Mouse (Mus musculus) embryonic facial prominence, embryonic 12.5 days (tissue): ENCODE data around the gene Marveld1. TPM values are rescaled to one million over a fixed set of nuclear protein-coding genes. Genes with fewer than 3 reads are reported as not detected.

ENCODE experiments used
- ATAC-seq: fragments of 200-750 bp; cut with Nextera tagmentation; 2 replicates; pipeline ENCODE4 v1.8.0; 2017; ENCODE audit not compliant: insufficient number of reproducible peaks, insufficient read depth, low FRiP score, low TSS enrichment
- H3K27ac ChIP-seq: fragments of 300-500 bp; sonication (generic); 2 replicates; pipeline ENCODE4 v1.5.1; 2016; ENCODE audit warnings: mild to moderate bottlenecking
- H3K27me3 ChIP-seq: fragments of 300-500 bp; sonication (generic); 2 replicates; pipeline ENCODE4 v1.6.1; 2016; ENCODE audit warnings: mild to moderate bottlenecking, moderate library complexity
- H3K36me3 ChIP-seq: fragments of 300-500 bp; sonication (generic); 2 replicates; pipeline ENCODE4 v1.6.1; 2016; ENCODE audit warnings: mild to moderate bottlenecking
- H3K4me1 ChIP-seq: fragments of 300-500 bp; sonication (generic); 2 replicates; pipeline ENCODE4 v1.6.1; 2016
- H3K4me2 ChIP-seq: fragments of 300-500 bp; sonication (generic); replicated peaks from 2 replicates; pipeline ENCODE4 v1.6.1; 2016; ENCODE audit warnings: mild to moderate bottlenecking, moderate library complexity
- H3K4me3 ChIP-seq: fragments of 300-500 bp; sonication (generic); 2 replicates; pipeline ENCODE4 v1.5.1; 2016; ENCODE audit warnings: mild to moderate bottlenecking
- H3K9ac ChIP-seq: fragments of 300-500 bp; sonication (generic); 2 replicates; pipeline ENCODE4 v1.6.1; 2016; ENCODE audit warnings: mild to moderate bottlenecking, moderate library complexity
- H3K9me3 ChIP-seq: fragments of 300-500 bp; sonication (generic); 2 replicates; pipeline ENCODE4 v1.6.1; 2016; ENCODE audit warnings: mild to moderate bottlenecking, moderate library complexity
- WGBS: fragments of 180-500 bp; shearing (Covaris S2); methylation state at CpG from one replicate; pipeline ENCODE4 v1.1.7; 2016; 5-methylcytosine and 5-hydroxymethylcytosine counted together
- polyA plus RNA-seq: library from polyadenylated mRNA; unstranded; fragments of >200 nt; fragmentation: Nextera tagmentation; extraction: Ambion mirVana; gene quantifications from 2 replicates; pipeline ENCODE4 v1.2.1, GENCODE M21; 2016

Marveld1 gene
- polyA plus RNA-seq, 1 experiment from 2014 or later = 10.8 TPM

DNA sequence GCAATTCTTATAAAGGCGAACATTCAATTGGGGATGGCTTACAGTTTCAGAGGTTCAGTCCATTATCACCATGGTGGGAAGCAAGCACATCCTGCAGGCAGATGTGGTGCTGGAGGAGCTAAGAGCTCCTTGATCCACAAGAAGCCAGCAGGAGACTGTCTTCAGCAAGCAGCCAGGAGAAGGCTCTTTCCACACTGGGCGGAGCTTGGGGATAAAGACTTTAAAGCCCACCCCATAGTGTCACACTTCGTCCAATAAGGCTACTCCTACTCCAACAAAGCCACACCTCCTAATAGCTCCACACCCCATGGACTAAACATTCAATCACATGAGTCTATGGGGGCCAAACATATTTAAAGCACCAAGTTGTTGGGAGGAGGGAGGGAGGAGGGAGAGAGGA is 5.2 kb upstream of the Marveld1 start:
- Histone ChIP-seq H3K27ac (no peak overlapping the region), H3K4me2 (no peak overlapping the region), H3K9me3 (no peaks in the 10 kb centered on the region), H3K36me3 (no peaks in the 10 kb centered on the region), H3K27me3 (no peaks in the 10 kb centered on the region), H3K9ac (no peak overlapping the region), H3K4me3 (no peak overlapping the region), H3K4me1 (no peaks in the 10 kb centered on the region; the same call in 1 of the 2 replicates)
- no peak for ATAC-seq
- 75% methylated on average over 3 of the region's 3 CpGs for WGBS

DNA sequence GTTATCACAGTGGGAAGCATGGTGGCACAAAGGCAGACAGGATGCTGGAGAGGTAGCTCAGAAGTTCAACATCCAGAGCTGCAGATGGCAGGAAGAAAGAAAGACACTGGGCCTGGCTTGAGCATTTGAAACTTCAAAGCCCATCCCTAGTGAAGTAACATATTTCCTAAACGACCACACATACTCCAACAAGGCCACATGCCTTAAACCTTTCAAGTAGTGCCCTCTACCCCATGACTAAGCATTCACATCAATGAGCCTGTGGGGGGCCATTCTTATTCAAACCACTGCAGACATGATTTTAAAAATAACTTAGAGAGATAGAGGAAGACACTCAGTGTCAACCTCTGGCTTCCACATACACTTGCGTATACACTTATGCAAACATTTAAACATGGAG is 4.4 kb upstream of the Marveld1 start:
- Histone ChIP-seq H3K4me1 (no peaks in the 10 kb centered on the region; the same call in 1 of the 2 replicates), H3K36me3 (no peaks in the 10 kb centered on the region), H3K4me2 (no peak overlapping the region), H3K4me3 (no peak overlapping the region), H3K9me3 (no peaks in the 10 kb centered on the region), H3K9ac (no peak overlapping the region), H3K27me3 (no peaks in the 10 kb centered on the region), H3K27ac (no peak overlapping the region)
- no peak for ATAC-seq
- WGBS = 67% methylated on average over 2 of the region's 2 CpGs

DNA sequence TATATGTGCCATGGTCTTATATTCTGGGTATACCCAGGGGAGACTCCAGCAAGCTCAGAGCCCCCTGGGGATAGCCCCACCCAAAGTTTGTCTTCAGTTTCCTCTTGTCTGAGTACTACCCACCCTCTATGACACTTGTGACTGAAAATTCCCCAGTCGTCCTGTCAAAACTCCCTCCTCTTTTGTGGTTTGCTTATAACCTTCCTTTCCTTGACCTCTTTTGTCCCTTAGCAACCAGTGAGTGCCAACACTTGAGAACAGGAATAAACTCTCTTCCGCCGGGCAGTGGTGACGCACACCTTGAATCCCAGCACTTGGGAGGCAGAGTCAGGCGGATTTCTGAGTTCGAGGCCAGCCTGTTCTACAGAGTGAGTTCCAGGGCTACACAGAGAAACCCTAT is 3.1 kb upstream of the Marveld1 start:
- no peak for ATAC-seq
- 56% methylated on average over 6 of the region's 6 CpGs for WGBS
- no peak overlapping the region for H3K9ac ChIP-seq

DNA sequence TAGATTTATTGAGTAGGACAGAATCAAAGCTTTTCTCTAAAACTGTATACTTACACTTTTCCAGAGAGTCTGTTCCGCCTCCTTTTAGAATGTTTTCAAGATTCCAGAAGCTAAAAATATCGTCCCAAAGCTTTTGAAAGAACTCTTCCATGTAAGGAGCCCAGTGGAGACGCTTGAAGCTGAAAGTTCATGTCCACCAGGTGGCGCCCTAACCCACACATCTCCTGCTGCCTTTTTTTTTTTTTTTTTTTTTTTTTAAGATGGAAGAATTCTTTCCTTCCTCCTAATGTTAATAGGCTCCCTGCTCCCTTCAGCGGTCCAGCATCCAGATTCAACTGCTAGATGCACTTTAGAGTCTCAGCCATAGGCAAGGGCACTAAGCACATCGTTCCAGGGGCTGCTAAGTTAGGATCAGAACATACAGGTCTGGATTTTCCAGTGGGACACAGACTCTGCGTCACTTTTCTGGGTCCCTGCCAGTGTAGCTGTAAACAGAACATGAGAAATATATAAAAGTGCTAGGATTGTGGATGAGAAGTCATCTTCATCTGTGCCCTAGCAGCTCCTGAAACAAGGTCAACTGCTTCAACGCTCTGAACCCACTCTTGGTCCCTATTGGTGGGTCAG is 2.5 kb upstream of the Marveld1 start:
- Histone ChIP-seq H3K9me3 (no peaks in the 10 kb centered on the region), H3K36me3 (no peaks in the 10 kb centered on the region), H3K27me3 (no peaks in the 10 kb centered on the region), H3K4me3 (no peak overlapping the region), H3K9ac (no peak overlapping the region), H3K27ac (no peak overlapping the region), H3K4me1 (peaks cover 15% of the 10 kb centered on the region), H3K4me2 (no peak overlapping the region)
- WGBS = 27% methylated on average over 8 of the region's 8 CpGs
- ATAC-seq = no peak

More for the DNA sequence above, 3.1 kb upstream of the Marveld1 start:
- Histone ChIP-seq H3K4me1 (peaks cover 9% of the 10 kb centered on the region), H3K9me3 (no peaks in the 10 kb centered on the region), H3K27ac (no peak overlapping the region), H3K4me3 (no peak overlapping the region), H3K4me2 (no peak overlapping the region), H3K36me3 (no peaks in the 10 kb centered on the region), H3K27me3 (no peaks in the 10 kb centered on the region)

DNA sequence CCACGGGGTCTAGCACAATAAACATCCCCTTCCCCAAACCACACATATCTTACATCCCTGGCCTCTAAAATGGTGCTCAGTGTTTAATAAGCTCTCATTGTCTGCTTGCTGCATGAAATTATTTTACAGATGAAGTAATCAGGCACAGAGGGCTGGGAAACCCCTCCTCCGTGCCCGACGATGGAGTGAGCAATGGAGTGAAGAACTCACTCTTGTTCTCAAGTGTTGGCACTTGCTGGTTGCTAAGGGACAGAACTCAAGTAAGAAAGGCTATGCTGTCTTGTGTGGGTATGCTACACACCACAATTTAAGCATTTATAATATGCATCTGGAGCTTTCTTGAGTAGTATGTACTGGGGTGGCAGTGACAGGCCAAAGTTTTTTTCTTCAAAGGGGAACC is 2.0 kb upstream of the Marveld1 start:
- H3K36me3 ChIP-seq = no peaks in the 10 kb centered on the region
- H3K27ac ChIP-seq = no peak overlapping the region
- ATAC-seq = no peak
- H3K4me1 ChIP-seq = peaks cover 17% of the 10 kb centered on the region
- WGBS = 75% methylated on average over 4 of the region's 4 CpGs
- no peaks in the 10 kb centered on the region for H3K9me3 ChIP-seq
- no peak overlapping the region for H3K4me2 ChIP-seq
- no peaks in the 10 kb centered on the region for H3K27me3 ChIP-seq
- H3K4me3 ChIP-seq = no peak overlapping the region
- no peak overlapping the region for H3K9ac ChIP-seq

DNA sequence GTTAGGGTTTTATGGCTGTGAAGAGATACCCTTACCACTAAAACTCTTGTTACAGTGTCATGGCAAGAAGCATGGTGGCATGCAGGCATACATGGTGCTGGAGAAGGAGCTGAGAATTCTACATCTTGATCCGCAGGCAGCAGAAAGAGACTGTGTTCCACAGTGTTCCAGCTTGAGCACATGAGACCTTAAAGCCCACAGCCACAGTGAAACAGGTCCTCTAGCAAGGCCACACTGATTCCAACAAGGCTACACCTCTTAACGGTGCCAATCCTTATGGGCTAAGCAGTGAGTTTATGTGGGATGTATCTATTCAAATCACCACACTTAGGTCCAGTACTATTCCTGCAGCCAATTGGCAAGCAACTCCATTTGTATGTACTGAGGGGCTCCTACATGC is 1.5 kb upstream of the Marveld1 start:
- no peak overlapping the region for H3K4me3 ChIP-seq
- H3K4me2 ChIP-seq = no peak overlapping the region
- H3K9ac ChIP-seq = no peak overlapping the region
- H3K9me3 ChIP-seq = no peaks in the 10 kb centered on the region
- H3K27ac ChIP-seq = no peak overlapping the region
- H3K27me3 ChIP-seq = no peaks in the 10 kb centered on the region
- 0 out of 2 replicates have a peak, but pooled peaks cover 4% of the 10 kb centered on the region for H3K36me3 ChIP-seq
- H3K4me1 ChIP-seq = peaks cover 22% of the 10 kb centered on the region
- 91% methylated on average over 2 of the region's 2 CpGs for WGBS
- no peak for ATAC-seq

DNA sequence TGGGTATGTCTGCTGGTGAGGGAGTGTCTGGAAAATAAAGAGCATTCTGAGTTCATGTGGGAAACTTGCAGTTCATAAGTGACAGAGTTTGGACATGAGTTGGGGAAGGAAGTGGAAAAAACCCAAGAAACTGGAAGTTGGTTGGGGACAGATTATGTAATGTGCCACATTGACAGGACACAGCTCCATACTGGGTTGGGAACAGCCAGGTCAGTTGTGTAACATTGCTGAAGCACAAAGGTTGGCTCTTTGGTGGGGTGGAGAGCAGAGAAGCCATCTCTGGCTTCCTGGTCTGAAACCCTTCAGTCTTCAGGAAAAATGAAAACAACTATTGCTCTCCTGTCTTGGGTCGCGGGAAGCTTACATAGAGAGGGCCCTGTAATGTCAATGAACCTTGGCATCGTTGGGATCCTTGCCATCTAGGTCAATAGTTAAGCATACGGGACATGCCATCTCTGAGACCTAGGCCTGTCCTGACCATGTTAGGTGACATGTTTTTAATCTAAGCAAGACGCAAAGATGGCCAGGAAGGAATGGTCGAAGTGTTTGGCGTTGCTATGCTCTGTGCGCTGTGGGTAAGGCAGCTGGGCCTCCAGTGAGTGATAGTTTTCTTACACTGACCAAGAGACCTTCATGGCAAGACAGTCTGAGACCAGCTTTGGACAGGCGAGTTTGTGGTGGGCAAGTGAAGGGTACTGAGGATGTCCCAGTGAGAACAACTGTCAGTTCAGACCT is 757 bp upstream of the Marveld1 start:
- Histone ChIP-seq H3K9me3 (no peaks in the 10 kb centered on the region), H3K4me1 (peaks cover 24% of the 10 kb centered on the region), H3K4me2 (peak overlapping the region; percentile 81; the same call in 1 of the 2 replicates), H3K9ac (peak overlapping the region; percentile 82; the same call in 1 of the 2 replicates), H3K4me3 (no peak overlapping the region), H3K27me3 (no peaks in the 10 kb centered on the region), H3K27ac (peak overlapping the region; percentile 89), H3K36me3 (0 out of 2 replicates have a peak, but pooled peaks cover 11% of the 10 kb centered on the region)
- WGBS = 88% methylated on average over 9 of the region's 9 CpGs
- no peak for ATAC-seq

DNA sequence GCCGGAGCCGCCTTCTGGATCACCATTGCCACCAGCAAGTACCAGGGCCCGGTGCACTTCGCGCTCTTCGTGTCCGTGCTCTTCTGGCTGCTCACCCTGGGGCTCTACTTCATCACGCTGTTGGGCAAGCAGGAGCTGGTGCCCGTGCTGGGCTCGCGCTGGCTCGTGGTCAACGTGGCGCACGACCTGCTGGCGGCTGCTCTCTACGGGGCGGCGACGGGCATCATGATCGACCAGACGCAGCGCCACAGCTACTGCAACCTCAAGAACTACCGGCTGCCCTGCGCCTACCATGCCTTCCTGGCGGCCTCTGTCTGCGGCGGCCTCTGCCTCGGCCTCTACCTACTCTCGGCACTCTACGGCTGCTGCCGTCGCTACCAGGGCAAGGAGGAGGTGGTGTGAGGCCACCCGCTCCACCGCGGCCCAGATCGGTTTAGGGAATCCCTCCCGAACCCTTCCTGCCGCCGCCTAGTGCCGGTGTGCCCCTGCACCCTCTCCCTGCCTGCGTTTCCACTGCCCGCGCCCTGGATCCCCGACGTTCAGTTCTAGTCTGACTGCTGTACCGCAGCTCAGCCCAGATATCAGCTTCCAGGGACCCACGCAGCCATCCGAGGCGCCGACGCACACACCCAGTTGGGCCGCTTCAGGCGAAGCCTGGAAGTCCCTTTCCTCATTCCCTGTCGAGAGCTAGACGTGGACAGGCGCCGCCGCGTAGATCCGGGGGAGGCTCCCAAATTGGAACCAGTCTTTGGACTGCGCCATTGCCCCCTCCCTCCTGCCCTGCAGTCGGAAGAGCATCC is 769 bp downstream of the Marveld1 start:
- Histone ChIP-seq H3K4me3 (peak overlapping the region; percentile 77), H3K36me3 (0 out of 2 replicates have a peak, but pooled peaks cover 11% of the 10 kb centered on the region), H3K9me3 (no peaks in the 10 kb centered on the region), H3K4me1 (peaks cover 32% of the 10 kb centered on the region), H3K27me3 (no peaks in the 10 kb centered on the region), H3K9ac (peak overlapping the region; percentile 82), H3K4me2 (peak overlapping the region; percentile 81), H3K27ac (peak overlapping the region; percentile 89)
- ATAC-seq = peak; percentile 3; the same call in 1 of the 2 replicates
- WGBS = under 1% methylated on average over 63 of the region's 63 CpGs

DNA sequence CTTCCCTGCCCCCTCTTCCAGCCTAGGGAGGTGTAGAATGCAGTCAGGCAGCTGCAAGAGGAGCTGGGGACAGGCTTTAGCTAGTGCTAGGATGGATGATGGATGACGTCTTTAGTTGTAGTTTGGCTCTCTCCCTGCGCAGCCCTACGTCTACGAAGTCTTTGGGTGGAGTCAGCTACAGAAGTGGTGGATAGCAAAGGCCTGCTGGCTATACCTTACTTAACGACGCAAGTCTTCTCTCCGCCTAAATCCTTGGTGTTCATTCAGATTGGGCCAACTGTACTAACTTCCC is 1.3 kb downstream of the Marveld1 start:
- peak overlapping the region; percentile 77 for H3K4me3 ChIP-seq
- H3K27ac ChIP-seq = peak overlapping the region; percentile 89
- no peaks in the 10 kb centered on the region for H3K27me3 ChIP-seq
- H3K4me2 ChIP-seq = peak overlapping the region; percentile 81
- WGBS = 10% methylated on average over 7 of the region's 7 CpGs
- 0 out of 2 replicates have a peak, but pooled peaks cover 11% of the 10 kb centered on the region for H3K36me3 ChIP-seq
- peaks cover 32% of the 10 kb centered on the region for H3K4me1 ChIP-seq
- ATAC-seq = peak; percentile 31; the same call in 1 of the 2 replicates
- H3K9ac ChIP-seq = peak overlapping the region; percentile 82
- H3K9me3 ChIP-seq = no peaks in the 10 kb centered on the region

DNA sequence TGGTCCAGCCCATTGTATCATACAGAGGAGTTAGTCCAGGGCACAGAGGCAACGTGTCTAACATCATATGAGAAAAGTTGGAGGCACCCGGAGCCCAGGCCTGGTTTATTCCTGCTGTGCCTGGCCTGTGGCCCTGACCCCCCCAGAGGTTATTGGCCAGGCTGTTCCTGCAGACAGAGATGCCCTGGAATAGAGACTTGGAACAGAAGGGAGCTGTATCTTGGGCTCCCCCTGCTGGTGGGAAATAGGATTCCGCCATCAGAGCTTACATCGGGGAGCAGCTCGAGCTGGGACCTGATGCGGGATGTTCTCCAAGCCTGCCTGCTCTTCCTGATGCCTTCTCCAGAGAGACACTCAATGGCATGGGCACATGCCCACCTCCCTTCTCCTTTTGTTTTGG is 4.8 kb downstream of the Marveld1 start:
- no peak overlapping the region for H3K27ac ChIP-seq
- H3K4me3 ChIP-seq = no peak overlapping the region
- H3K9ac ChIP-seq = no peak overlapping the region
- H3K4me1 ChIP-seq = peaks cover 32% of the 10 kb centered on the region
- no peaks in the 10 kb centered on the region for H3K9me3 ChIP-seq
- 3% methylated on average over 6 of the region's 6 CpGs for WGBS
- no peaks in the 10 kb centered on the region for H3K27me3 ChIP-seq
- 0 out of 2 replicates have a peak, but pooled peaks cover 11% of the 10 kb centered on the region for H3K36me3 ChIP-seq
- no peak for ATAC-seq
- H3K4me2 ChIP-seq = no peak overlapping the region

DNA sequence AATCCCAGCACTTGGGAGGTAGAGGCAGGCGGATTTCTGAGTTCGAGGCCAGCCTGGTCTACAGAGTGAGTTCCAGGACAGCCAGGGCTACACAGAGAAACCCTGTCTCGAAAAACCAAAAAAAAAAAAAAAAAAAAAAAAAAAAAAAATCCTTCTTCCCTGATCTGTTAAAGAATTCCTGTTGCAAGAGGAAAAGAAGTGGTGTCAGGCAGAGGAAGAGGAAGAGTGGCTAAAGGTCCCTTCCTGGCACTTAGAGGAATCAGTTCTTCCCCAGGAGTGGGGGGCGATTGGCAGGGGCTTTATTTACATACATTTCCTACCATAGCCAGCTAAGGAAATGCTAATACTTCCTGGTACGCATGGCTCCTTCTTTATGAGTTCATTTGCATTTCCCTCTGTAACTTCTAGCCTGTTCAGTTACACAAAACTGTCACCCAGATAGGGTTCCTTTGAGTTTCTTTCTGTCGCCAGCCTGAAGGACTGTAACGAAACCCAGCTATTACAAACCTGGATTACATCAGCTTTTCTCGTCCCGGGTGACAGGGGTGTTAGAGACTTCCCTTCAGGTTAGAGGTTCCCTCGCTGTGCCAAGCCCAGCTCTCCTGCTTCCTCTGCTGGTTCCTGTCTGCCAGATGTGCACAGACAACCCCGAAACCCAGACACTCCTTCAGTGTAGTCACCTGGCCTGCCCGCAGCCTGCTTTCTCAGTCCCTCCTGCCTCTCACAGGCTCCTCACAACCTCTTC is 10.5 kb downstream of the Marveld1 start:
- Histone ChIP-seq H3K9me3 (no peaks in the 10 kb centered on the region), H3K36me3 (no peaks in the 10 kb centered on the region), H3K4me2 (no peak overlapping the region), H3K4me1 (peaks cover 4% of the 10 kb centered on the region), H3K9ac (no peak overlapping the region), H3K27me3 (no peaks in the 10 kb centered on the region), H3K4me3 (no peak overlapping the region), H3K27ac (peak overlapping the region; percentile 41; the same call in 1 of the 2 replicates)
- WGBS = 55% methylated on average over 12 of the region's 12 CpGs
- no peak for ATAC-seq
